Comparison of ENCODE assay signal across 8 mouse cellular contexts in the genomic region with DNA sequence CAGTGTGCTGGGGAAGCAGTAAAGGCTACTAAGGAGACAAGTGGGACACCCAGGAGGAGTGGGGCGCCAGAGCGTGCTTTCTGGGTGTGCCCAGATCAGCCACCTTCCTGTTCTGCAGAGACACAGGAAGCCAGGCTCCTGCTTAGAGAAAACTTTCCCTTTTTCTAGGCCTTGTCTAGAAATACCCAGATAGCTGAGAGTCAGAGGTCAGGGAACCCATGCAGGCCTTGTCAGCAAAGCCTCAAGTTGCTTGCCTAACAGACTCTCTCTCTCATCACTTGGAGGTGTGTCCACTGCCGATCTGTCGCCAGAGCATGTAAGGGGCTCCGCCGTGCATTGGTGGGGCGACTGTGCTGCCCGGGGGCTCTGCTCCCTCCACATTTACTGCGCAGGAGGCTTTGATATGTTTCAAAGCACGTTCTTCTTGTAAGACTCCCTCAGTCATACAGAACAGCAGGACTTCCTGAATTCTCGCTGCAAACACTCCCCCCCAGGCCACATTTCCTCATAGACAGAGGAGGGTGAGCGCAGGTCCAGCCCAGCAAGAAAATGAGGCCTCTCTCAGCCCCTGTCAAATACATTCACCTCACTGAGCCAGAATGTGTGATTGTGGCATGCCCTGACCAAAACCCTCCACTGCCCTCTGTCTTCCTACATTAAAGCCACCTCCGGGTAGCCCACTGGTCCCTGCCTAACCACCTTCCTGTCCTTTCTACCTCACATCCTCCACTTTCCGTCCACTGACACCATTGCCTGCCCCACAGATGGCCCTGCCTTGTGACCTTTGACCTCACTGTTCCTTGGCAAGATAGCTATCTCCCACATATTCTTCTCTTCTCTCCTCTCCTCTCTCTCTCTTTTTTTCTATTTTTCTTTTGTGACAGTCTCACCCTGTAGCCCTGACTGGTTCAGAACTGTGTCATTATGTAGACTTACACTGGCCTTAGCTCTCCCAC. TPM values are rescaled to one million over a fixed set of nuclear protein-coding genes. Genes with fewer than 3 reads are reported as not detected.
DNase-seq lines count a peak whose midpoint lies in the region; ATAC-seq and TF ChIP-seq lines count a peak whose summit lies in the region.

No protein-coding gene starts in this region.

- peak overlapping the region; percentile 28 for H3ac ChIP-seq in C2C12 (ENCODE audit: control insufficient read depth, insufficient read length, low read depth)

- ATAC-seq in granulocyte monocyte progenitor cell, adult 5-6 weeks (replicated peaks; ENCODE audit: poor library complexity, severe bottlenecking), result peak; percentile 33
- no peak for ATAC-seq in limb, embryonic 13.5 days (ENCODE audit: low FRiP score, low read depth)
- ATAC-seq in midbrain, embryonic 11.5 days (ENCODE audit: low FRiP score), result no peak

- no peaks in the 10 kb centered on the region for H3K9me3 ChIP-seq in limb, embryonic 13.5 days
- H3K9me3 ChIP-seq in midbrain, embryonic 11.5 days (ENCODE audit: control insufficient read depth, low read length), result no peaks in the 10 kb centered on the region

- H3K36me3 ChIP-seq in C2C12 (ENCODE audit: control insufficient read depth, insufficient read depth), result no peaks in the 10 kb centered on the region
- no peaks in the 10 kb centered on the region for H3K36me3 ChIP-seq in limb, embryonic 13.5 days
- H3K36me3 ChIP-seq in midbrain, embryonic 11.5 days (ENCODE audit: control insufficient read depth, insufficient read depth, low read length), result no peaks in the 10 kb centered on the region

- H3K27me3 ChIP-seq in C2C12 (ENCODE audit: control insufficient read depth, insufficient read depth, insufficient read length), result no peaks in the 10 kb centered on the region
- H3K27me3 ChIP-seq in limb, embryonic 13.5 days, result no peaks in the 10 kb centered on the region
- H3K27me3 ChIP-seq in midbrain, embryonic 11.5 days (ENCODE audit: control insufficient read depth, insufficient read depth, low read length), result no peaks in the 10 kb centered on the region

- peak; percentile 29 for DNase-seq in Muller cell, postnatal 12 days (ENCODE audit: inconsistent ontology term)
- peak; percentile 87 for DNase-seq in midbrain, embryonic 11.5 days (ENCODE audit: low spot score, missing footprints)
- DNase-seq in thymus, postnatal 25 days, result peak; percentile 73
- no peak for DNase-seq in right cerebral cortex, adult 18-20 months
- DNase-seq in cerebellum, adult 9-11 months, result no peak

- H3K4me1 ChIP-seq in limb, embryonic 13.5 days, result peaks cover 13% of the 10 kb centered on the region
- peaks cover 4% of the 10 kb centered on the region for H3K4me1 ChIP-seq in midbrain, embryonic 11.5 days (ENCODE audit: control insufficient read depth, insufficient read depth, low read length)

- peak overlapping the region; percentile 3; the same call in 1 of the 2 replicates for H3K9ac ChIP-seq in limb, embryonic 13.5 days
- H3K9ac ChIP-seq in midbrain, embryonic 11.5 days (ENCODE audit: low read length), result no peak overlapping the region

- H3K27ac ChIP-seq in limb, embryonic 13.5 days, result peak overlapping the region; percentile 69; the same call in 1 of the 2 replicates
- H3K27ac ChIP-seq in midbrain, embryonic 11.5 days (ENCODE audit: low read depth, low read length), result peak overlapping the region; percentile 15; the same call in 1 of the 2 replicates

- TF ChIP-seq CTCF in C2C12 (IDR thresholded peaks at IDR 0.05; ENCODE audit: control insufficient read depth, insufficient read depth, insufficient read length), result no peak

- 42% methylated on average over 14 of the region's 14 CpGs for WGBS in limb, embryonic 13.5 days
- WGBS in midbrain, embryonic 11.5 days, result 55% methylated on average over 14 of the region's 14 CpGs

- H3K4me3 ChIP-seq in C2C12 (ENCODE audit: insufficient read depth, poor library complexity, severe bottlenecking), result no peak overlapping the region
- H3K4me3 ChIP-seq in limb, embryonic 13.5 days, result no peak overlapping the region
- H3K4me3 ChIP-seq in midbrain, embryonic 11.5 days (ENCODE audit: low read depth, low read length), result no peak overlapping the region

- H3K4me2 ChIP-seq in limb, embryonic 13.5 days (replicated peaks), result no peak overlapping the region
- no peak overlapping the region for H3K4me2 ChIP-seq in midbrain, embryonic 11.5 days

- no peaks in the 10 kb centered on the region for H3K79me3 ChIP-seq in C2C12 (ENCODE audit: low read depth)

- peaks cover 15% of the 10 kb centered on the region for H3K79me2 ChIP-seq in C2C12 (ENCODE audit: control insufficient read depth, insufficient read depth)

TF ChIP-seq in C2C12, 6 proteins besides CTCF, POLR2A, EP300 and RAD21:
- TF ChIP-seq MAX (IDR thresholded peaks at IDR 0.05), result no peak
- no peak for TF ChIP-seq MYOG (IDR thresholded peaks at IDR 0.05; ENCODE audit: control insufficient read depth, extremely low read depth, insufficient read length)
- TF ChIP-seq CEBPB (IDR thresholded peaks at IDR 0.05; ENCODE audit: low read depth), result no peak
- TF ChIP-seq FOSL1 (IDR thresholded peaks at IDR 0.05; ENCODE audit: insufficient read depth, low read length, poor library complexity, severe bottlenecking), result no peak
- no peak for TF ChIP-seq MYOD1 (IDR thresholded peaks at IDR 0.05; ENCODE audit: control insufficient read depth, insufficient read length, low read depth)
- no peak for TF ChIP-seq USF1 (IDR thresholded peaks at IDR 0.05; ENCODE audit: low read depth)

RNA-seq across cellular contexts. Expression of a gene that starts 18.3 kb away (rescaled TPM):
- polyA plus RNA-seq in C2C12 (2012; fragmentation: generic; extraction: Trizol), result 40.7 TPM
- total RNA-seq in granulocyte monocyte progenitor cell, adult 5-6 weeks (2014; fragmentation: Nextera tagmentation), result 7.6 and 11.1 TPM in 2 replicates
- 9.5 and 11.6 TPM in 2 replicates for total RNA-seq in granulocyte monocyte progenitor cell, adult 5-6 weeks (2017)
- 40.9 and 43.7 TPM in 2 replicates for polyA plus RNA-seq in limb, embryonic 13.5 days (2015; fragmentation: Nextera tagmentation; extraction: Ambion mirVana)
- polyA plus RNA-seq in midbrain, embryonic 11.5 days (2014; fragmentation: Nextera tagmentation; extraction: Ambion mirVana), result 45.5 and 50.7 TPM in 2 replicates

RNA-seq across cellular contexts. Expression of a gene that starts 45.2 kb away (rescaled TPM):
- 0.46 TPM for polyA plus RNA-seq in C2C12 (2012; fragmentation: generic; extraction: Trizol)
- total RNA-seq in granulocyte monocyte progenitor cell, adult 5-6 weeks (2014; fragmentation: Nextera tagmentation), result 0.71 and 0.96 TPM in 2 replicates
- total RNA-seq in granulocyte monocyte progenitor cell, adult 5-6 weeks (2017), result 0.73 and 2.7 TPM in 2 replicates
- polyA plus RNA-seq in limb, embryonic 13.5 days (2015; fragmentation: Nextera tagmentation; extraction: Ambion mirVana), result 2.9 and 3.0 TPM in 2 replicates
- polyA plus RNA-seq in midbrain, embryonic 11.5 days (2014; fragmentation: Nextera tagmentation; extraction: Ambion mirVana), result 0.62 and 0.71 TPM in 2 replicates

Comparison
In these comparisons a context has a peak if more than half of its experiments do, and no peak if none do; other contexts are left out.
1. DNase-seq: peak in Muller cell, postnatal 12 days (single experiment), midbrain, embryonic 11.5 days (single experiment) and thymus, postnatal 25 days (single experiment); none in right cerebral cortex, adult 18-20 months (single experiment) and cerebellum, adult 9-11 months (single experiment).